Mouse (Mus musculus) embryonic fibroblast, embryonic 13.5 days (primary cell): ENCODE measurements around the gene Ankrd13c.

Source experiments
- CTCF ChIP-seq: IDR thresholded peaks from 2 replicates; pipeline ENCODE4 v1.5.1; 2011; ENCODE audit warnings: mild to moderate bottlenecking, control low read depth, low read length, moderate library complexity, borderline replicate concordance; ENCODE audit not compliant: insufficient read depth
- POLR2A ChIP-seq: IDR thresholded peaks from 2 replicates; pipeline ENCODE4 v1.6.1; 2011; ENCODE audit warnings: low read depth, mild to moderate bottlenecking, control low read depth, low read length, moderate library complexity

DNA sequence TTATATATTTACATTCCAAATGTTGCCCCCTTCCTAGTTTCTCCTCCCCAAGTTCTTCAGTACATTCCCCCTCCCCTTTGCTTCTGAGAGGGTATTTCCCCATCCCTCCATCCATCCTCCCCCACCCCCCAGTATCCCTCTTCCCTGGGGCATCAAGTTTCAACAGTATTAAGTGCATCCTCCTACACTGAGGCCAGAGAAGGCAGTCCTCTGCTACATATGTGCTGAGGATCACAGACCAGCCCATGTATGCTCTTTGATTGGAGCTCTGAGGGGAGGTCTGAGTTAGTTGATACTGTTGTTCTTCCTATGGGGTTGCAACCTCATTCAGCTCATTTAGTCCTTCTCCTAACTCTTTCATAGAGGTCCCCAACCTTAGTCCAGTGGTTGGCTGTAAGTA is 32.6 kb downstream of the Ankrd13c start:
- TF ChIP-seq CTCF = no peak
- TF ChIP-seq POLR2A = no peak
